Mouse (Mus musculus) liver, embryonic 16.5 days (tissue): ENCODE data around the gene Gm5129. TPM values are rescaled to one million over a fixed set of nuclear protein-coding genes. Genes with fewer than 3 reads are reported as not detected.
"Not testable (repeated sequence)": the region's sequence is repeated elsewhere in the genome, so short reads cannot be mapped to it uniquely, and the experiment has no call there.

Experiments used
- ATAC-seq: fragments of 200-750 bp; cut with Nextera tagmentation; 2 replicates; pipeline ENCODE4 v1.8.0; 2017; ENCODE audit warnings: low read depth, mild to moderate bottlenecking, moderate number of reproducible peaks, moderate library complexity
- H3K27ac ChIP-seq: fragments of 300-500 bp; sonication (generic); 2 replicates; pipeline ENCODE4 v1.5.1; 2014; ENCODE audit warnings: mild to moderate bottlenecking, low read length
- H3K27me3 ChIP-seq: fragments of 300-500 bp; sonication (generic); 2 replicates; pipeline ENCODE4 v1.6.1; 2014; ENCODE audit warnings: low read depth, low read length, mixed read lengths; ENCODE audit not compliant: control insufficient read depth, insufficient read depth
- H3K36me3 ChIP-seq: fragments of 300-500 bp; sonication (generic); 2 replicates; pipeline ENCODE4 v1.6.1; 2014; ENCODE audit warnings: mild to moderate bottlenecking; ENCODE audit not compliant: control insufficient read depth, insufficient read depth
- H3K4me1 ChIP-seq: fragments of 300-500 bp; sonication (generic); 2 replicates; pipeline ENCODE4 v1.6.1; 2014; ENCODE audit warnings: low read depth, low read length, mixed read lengths; ENCODE audit not compliant: control insufficient read depth
- H3K4me2 ChIP-seq: fragments of 300-500 bp; sonication (generic); 2 replicates; pipeline ENCODE4 v1.6.1; 2014; ENCODE audit warnings: low read depth, low read length, mixed read lengths
- H3K4me3 ChIP-seq: fragments of 300-500 bp; sonication (generic); 2 replicates; pipeline ENCODE4 v1.5.1; 2014; ENCODE audit warnings: low read depth, mild to moderate bottlenecking, low read length
- H3K9ac ChIP-seq: fragments of 300-500 bp; sonication (generic); 2 replicates; pipeline ENCODE4 v1.6.1; 2014; ENCODE audit warnings: low read depth, low read length
- H3K9me3 ChIP-seq: fragments of 300-500 bp; sonication (generic); replicated peaks from 2 replicates; pipeline ENCODE4 v1.6.1; 2016; ENCODE audit warnings: low read length; ENCODE audit not compliant: control insufficient read depth
- WGBS: fragments of 180-500 bp; shearing (Covaris S2); extraction: QIAGEN DNeasy Blood & Tissue Kit; methylation state at CpG from one replicate; pipeline ENCODE4 v1.1.7; 2014; ENCODE audit not compliant: insufficient replicate concordance; 5-methylcytosine and 5-hydroxymethylcytosine counted together
- polyA plus RNA-seq: library from polyadenylated mRNA; unstranded; fragments of >200 nt; fragmentation: Nextera tagmentation; extraction: Ambion mirVana; gene quantifications from 2 replicates; pipeline ENCODE4 v1.2.1, GENCODE M21; 2015

The Gm5129 gene
- not detected in 2 replicates for polyA plus RNA-seq

DNA sequence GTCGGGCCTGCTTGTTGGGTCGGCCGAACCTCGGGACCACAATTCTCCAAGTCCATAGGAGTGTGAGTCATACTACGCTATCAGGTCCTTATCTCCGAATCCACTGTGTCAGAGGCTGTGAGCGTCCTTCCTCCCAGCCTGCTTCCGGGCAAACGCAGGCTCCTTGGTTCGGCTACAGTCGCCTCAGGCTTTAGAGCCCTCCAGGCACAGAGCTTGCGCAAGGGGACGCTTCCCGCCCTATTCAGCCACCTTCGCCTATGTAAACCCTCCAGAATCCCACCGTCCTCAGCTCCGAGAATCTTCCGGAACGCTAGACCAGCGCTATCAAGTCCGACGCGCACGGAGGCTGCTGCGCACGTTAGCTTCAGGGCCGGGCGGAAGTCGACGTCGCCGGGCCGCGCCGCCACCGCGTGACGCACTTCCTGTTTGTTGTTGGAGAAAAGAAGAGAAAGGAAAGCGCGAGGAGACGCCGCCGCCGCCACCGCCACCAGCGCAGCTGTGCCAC lies at the start of gene Gm5129, which contains the start of gene Dnajb6:
Gene Gm5129 (minus strand): TSS at position 380 of the 505 bp plus-strand sequence.
Gene Dnajb6 (plus strand): TSS at position 132 of the 505 bp plus-strand sequence.
- H3K36me3 ChIP-seq, result no peaks in the 10 kb centered on the region
- H3K4me1 ChIP-seq, result peaks cover 21% of the 10 kb centered on the region
- H3K9me3 ChIP-seq, result no peaks in the 10 kb centered on the region
- H3K9ac ChIP-seq, result peak within 1 kb of the TSS; percentile 94
- no peaks in the 10 kb centered on the region for H3K27me3 ChIP-seq
- peak; percentile 93 for ATAC-seq
- peak within 1 kb of the TSS; percentile 94 for H3K4me3 ChIP-seq
- H3K27ac ChIP-seq, result peak within 1 kb of the TSS; percentile 96
- under 1% methylated on average over 46 of the region's 46 CpGs for WGBS
- peak within 1 kb of the TSS; percentile 76 for H3K4me2 ChIP-seq

DNA sequence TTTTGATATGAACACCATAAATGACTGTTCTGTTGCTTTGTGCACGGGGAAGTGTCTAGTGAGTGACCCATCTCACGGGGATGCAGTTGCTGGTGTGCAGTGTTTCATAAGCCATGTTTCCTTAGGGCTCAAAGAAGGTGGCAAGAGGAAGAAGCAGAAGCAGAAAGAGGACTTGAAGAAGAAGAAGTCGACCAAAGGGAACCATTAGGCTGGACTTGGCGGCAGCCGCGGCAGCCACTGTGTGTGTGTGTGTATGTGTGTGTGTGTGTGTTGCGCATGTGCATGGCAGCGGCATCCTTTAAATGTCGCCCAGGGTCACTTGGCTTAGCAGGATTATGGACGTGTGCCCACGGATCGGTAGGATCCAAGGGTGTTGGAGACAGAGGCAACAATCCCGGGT lies 49.2 kb upstream of the Gm5129 start:
- H3K27ac ChIP-seq, H3K4me2 ChIP-seq, H3K9me3 ChIP-seq, H3K9ac ChIP-seq, H3K4me3 ChIP-seq, H3K27me3 ChIP-seq, ATAC-seq, H3K4me1 ChIP-seq, H3K36me3 ChIP-seq: not testable (repeated sequence)
- 67% methylated on average over 9 of the region's 13 CpGs for WGBS

DNA sequence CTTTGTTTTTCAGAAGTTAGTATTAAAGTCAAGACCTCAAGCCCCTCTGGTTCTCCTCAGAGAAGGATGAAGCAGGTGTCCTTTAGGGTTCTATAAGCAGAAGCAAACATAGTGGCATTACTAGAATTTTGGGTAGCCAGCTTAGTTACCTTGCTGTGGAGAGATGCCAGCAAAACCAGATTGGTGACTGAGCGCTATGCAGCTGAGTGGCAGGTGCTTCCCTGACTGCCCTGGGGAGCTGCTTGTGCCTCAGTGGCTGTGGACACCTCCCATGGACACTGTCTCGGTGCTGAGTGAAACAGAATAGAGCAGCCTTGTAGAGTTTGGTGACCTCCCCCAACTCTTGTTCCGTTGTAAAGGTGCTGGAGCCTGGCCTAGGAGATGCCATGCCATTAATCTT lies 46.5 kb upstream of the Gm5129 start:
- Histone ChIP-seq H3K4me2 (no peak overlapping the region), H3K27ac (no peak overlapping the region), H3K27me3 (no peaks in the 10 kb centered on the region), H3K9me3 (no peaks in the 10 kb centered on the region), H3K4me3 (no peak overlapping the region), H3K36me3 (no peaks in the 10 kb centered on the region), H3K9ac (no peak overlapping the region), H3K4me1 (no peaks in the 10 kb centered on the region)
- ATAC-seq, result no peak
- 94% methylated on average over 3 of the region's 3 CpGs for WGBS

DNA sequence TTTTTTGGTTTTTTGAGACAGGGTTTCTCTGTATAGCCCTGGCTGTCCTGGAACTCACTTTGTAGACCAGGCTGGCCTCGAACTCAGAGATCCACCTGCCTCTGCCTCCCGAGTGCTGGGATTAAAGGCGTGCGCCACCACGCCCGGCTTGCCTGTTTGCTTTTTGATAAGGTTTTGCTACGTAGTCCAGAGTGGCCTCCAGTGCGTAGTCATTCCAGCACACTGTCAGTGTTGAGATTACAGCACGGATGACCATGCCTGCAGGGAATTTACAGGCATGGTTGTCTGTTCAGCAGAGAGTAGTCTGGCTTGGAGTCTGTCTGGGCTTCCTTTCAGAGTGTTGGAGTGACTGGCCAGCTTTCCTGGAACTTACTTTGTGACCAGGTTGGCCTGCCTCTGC lies 44.0 kb upstream of the Gm5129 start:
- H3K9ac ChIP-seq, H3K4me3 ChIP-seq, H3K36me3 ChIP-seq, H3K9me3 ChIP-seq, H3K27me3 ChIP-seq, H3K27ac ChIP-seq, H3K4me1 ChIP-seq, H3K4me2 ChIP-seq: not testable (repeated sequence)
- ATAC-seq, result peak; percentile 56
- WGBS, result 60% methylated on average over 8 of the region's 9 CpGs

DNA sequence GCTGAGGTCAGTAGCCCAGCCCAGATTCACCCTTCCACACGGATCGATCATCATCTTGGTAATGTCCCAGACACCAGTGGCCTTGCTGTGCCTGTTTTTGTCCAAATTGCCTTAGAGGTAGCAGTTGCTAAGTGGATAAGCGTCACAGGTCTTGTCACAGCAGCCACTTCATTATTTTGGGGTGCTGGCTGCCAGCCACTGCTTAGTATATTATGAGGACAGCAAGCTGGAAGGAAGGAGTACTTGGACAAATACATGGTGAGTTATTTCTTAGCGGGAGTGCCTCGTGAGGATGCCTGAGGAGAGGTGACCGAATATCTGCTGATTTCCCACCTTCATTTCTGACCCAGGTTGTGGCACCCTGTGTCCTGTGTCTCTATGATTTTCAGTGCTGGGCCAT lies 42.3 kb upstream of the Gm5129 start:
- Histone ChIP-seq H3K27me3 (no peaks in the 10 kb centered on the region), H3K4me3 (no peak overlapping the region), H3K9me3 (no peaks in the 10 kb centered on the region), H3K27ac (no peak overlapping the region), H3K9ac (no peak overlapping the region), H3K4me2 (no peak overlapping the region), H3K36me3 (0 out of 2 replicates have a peak, but pooled peaks cover 3% of the 10 kb centered on the region), H3K4me1 (no peaks in the 10 kb centered on the region)
- ATAC-seq, result no peak
- 87% methylated on average over 6 of the region's 6 CpGs for WGBS

DNA sequence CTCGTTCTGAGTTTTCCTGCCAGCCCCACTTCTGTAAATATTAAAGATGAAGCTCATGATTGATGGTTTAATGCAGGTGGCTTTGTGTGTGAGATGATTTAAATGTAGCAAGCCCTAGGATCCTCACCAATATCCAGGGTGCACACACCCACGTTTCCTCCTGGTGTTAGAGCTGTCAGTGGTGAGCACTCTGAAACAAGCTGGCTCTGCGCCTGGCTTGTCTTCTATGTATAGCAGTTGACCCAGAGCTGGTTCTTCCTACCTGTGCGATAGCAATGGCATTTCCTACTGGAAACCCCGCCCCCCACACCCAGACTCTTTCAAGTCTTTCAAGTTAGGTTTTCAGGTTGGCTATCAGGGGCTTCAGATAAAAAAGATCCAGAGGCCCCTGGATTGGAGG lies 39.7 kb upstream of the Gm5129 start:
- Histone ChIP-seq H3K27me3 (no peaks in the 10 kb centered on the region), H3K9me3 (no peaks in the 10 kb centered on the region), H3K4me2 (no peak overlapping the region), H3K9ac (no peak overlapping the region), H3K27ac (no peak overlapping the region), H3K36me3 (peaks cover 6% of the 10 kb centered on the region; the same call in 1 of the 2 replicates), H3K4me1 (no peaks in the 10 kb centered on the region), H3K4me3 (no peak overlapping the region)
- WGBS, result 69% methylated on average over 5 of the region's 5 CpGs
- no peak for ATAC-seq

DNA sequence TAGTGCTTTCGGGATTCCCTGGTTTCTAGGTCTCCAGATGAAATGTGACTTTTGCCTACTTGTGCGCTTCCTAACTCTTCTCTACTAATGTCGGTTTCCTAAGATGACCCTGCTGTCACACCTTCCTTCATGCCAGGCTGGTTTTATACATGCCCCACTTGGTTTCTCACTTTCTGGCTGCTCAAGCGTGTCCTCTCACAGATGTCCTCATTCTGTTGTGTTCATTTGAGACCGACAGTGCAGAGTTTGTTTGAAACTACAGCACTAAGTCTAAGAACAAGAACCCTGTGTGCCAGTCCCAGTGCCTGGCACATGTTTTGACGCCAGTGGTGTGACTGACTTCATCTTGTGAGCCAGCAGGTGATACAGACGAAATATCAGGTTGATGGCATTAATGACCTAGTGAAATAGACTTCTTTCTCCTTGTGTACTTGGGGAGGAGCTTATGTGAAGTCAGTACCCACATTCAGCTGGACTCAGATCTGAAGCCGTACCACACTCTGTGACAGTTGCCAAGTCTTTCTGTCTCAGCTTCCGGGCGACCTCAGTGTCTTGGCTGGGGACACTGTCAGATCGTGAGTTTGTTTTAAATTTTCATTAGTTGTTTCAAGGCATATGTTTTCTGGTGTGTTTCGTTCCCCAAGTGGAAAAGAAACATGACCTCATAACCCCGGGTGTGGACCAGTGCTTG lies 37.9 kb upstream of the Gm5129 start:
- no peak overlapping the region for H3K4me3 ChIP-seq
- H3K4me2 ChIP-seq, result no peak overlapping the region
- no peaks in the 10 kb centered on the region for H3K9me3 ChIP-seq
- H3K27me3 ChIP-seq, result no peaks in the 10 kb centered on the region
- 85% methylated on average over 13 of the region's 13 CpGs for WGBS
- no peak overlapping the region for H3K9ac ChIP-seq
- no peaks in the 10 kb centered on the region for H3K4me1 ChIP-seq
- H3K36me3 ChIP-seq, result peaks cover 6% of the 10 kb centered on the region; the same call in 1 of the 2 replicates
- H3K27ac ChIP-seq, result no peak overlapping the region
- no peak for ATAC-seq

DNA sequence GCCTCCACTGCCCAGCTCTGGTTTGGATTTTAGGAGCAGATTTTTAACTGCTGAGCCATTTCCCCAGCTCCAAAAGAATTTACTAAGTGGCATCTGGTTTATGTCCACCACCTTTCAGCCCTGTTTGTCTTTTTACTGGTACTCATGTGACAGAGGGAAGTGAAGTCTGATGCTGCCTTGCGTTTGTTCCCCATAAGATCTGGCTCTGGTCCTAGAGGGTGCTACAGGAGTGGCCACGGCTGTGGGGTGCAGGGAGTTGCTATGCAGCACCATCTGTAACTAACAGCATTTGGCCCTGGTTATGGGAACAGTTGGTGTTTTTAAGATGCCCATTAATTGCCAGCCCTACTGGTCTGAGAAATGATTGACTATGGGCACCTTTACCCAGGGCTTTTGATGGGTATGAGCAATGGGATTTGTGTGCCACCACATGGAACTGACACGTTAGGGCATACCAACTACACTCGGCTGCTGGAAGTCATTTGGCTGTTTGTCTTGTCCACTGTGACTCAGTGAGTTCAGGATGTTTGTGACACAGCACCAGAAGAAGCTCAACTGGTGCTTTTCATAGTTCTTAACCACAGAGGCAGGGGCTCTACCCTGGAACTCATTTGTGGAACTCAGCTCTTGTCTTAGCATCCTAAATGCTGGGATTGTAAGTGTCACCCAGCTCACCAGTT lies 37.1 kb upstream of the Gm5129 start:
- WGBS, result 72% methylated on average over 4 of the region's 4 CpGs
- no peak for ATAC-seq

DNA sequence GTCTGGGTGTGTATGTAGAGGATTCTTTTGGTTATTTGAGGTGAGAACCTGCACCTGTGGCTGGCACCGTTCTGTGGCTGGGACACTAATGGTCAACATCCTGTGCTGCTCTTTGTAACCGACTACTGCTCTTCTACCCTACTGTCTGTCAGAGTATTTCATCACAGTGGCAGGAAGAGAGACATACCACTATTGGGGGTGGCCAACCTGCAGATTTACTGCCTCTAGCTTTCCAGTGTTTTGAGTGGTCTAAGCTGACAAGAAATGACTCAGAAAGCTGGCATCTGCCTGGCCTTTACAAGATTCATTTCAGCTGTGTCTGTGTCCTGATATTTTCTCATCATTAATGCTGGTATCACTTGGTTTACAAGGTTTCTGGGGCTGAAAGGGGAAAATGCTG lies 36.3 kb upstream of the Gm5129 start:
- Histone ChIP-seq H3K9ac (no peak overlapping the region), H3K4me2 (no peak overlapping the region), H3K27me3 (no peaks in the 10 kb centered on the region), H3K27ac (no peak overlapping the region), H3K4me1 (no peaks in the 10 kb centered on the region), H3K4me3 (no peak overlapping the region), H3K9me3 (no peaks in the 10 kb centered on the region), H3K36me3 (peaks cover 11% of the 10 kb centered on the region)
- 35% methylated on average over 2 of the region's 2 CpGs for WGBS
- no peak for ATAC-seq

More for the DNA sequence above, 37.1 kb upstream of the Gm5129 start:
- no peak overlapping the region for H3K9ac ChIP-seq
- no peaks in the 10 kb centered on the region for H3K27me3 ChIP-seq
- H3K9me3 ChIP-seq, result no peaks in the 10 kb centered on the region
- no peaks in the 10 kb centered on the region for H3K4me1 ChIP-seq
- H3K36me3 ChIP-seq, result peaks cover 11% of the 10 kb centered on the region
- H3K4me2 ChIP-seq, result no peak overlapping the region
- H3K27ac ChIP-seq, result no peak overlapping the region
- H3K4me3 ChIP-seq, result no peak overlapping the region
